Mouse (Mus musculus) hindbrain, embryonic 13.5 days (tissue): Measurements from ENCODE around the gene Gm3625. TPM values are rescaled to one million over a fixed set of nuclear protein-coding genes. Genes with fewer than 3 reads are reported as not detected.

Experiments used
- ATAC-seq: fragments of 200-750 bp; cut with Nextera tagmentation; 2 replicates; pipeline ENCODE4 v1.8.0; 2017; ENCODE audit warnings: moderate TSS enrichment; ENCODE audit not compliant: low FRiP score
- H3K27ac ChIP-seq: fragments of 300-500 bp; sonication (generic); 2 replicates; pipeline ENCODE4 v1.5.1; 2015; ENCODE audit warnings: inconsistent platforms, mild to moderate bottlenecking, moderate library complexity
- H3K27me3 ChIP-seq: fragments of 300-500 bp; sonication (generic); 2 replicates; pipeline ENCODE4 v1.6.1; 2015; ENCODE audit warnings: mild to moderate bottlenecking, inconsistent platforms
- H3K36me3 ChIP-seq: fragments of 300-500 bp; sonication (generic); 2 replicates; pipeline ENCODE4 v1.6.1; 2015; ENCODE audit warnings: mild to moderate bottlenecking, inconsistent platforms
- H3K4me1 ChIP-seq: fragments of 300-500 bp; sonication (generic); replicated peaks from 2 replicates; pipeline ENCODE4 v1.6.1; 2015; ENCODE audit warnings: inconsistent platforms
- H3K4me2 ChIP-seq: fragments of 300-500 bp; sonication (generic); 2 replicates; pipeline ENCODE4 v1.6.1; 2015; ENCODE audit warnings: inconsistent platforms, mild to moderate bottlenecking, moderate library complexity
- H3K4me3 ChIP-seq: fragments of 300-500 bp; sonication (generic); 2 replicates; pipeline ENCODE4 v1.5.1; 2015; ENCODE audit warnings: mild to moderate bottlenecking, inconsistent platforms
- H3K9ac ChIP-seq: fragments of 300-500 bp; sonication (generic); 2 replicates; pipeline ENCODE4 v1.6.1; 2015; ENCODE audit warnings: mild to moderate bottlenecking, inconsistent platforms
- H3K9me3 ChIP-seq: fragments of 300-500 bp; sonication (generic); 2 replicates; pipeline ENCODE4 v1.6.1; 2016; ENCODE audit warnings: inconsistent platforms
- WGBS: fragments of 180-500 bp; shearing (Covaris S2); methylation state at CpG from one replicate; pipeline ENCODE4 v1.1.7; 2015; 5-methylcytosine and 5-hydroxymethylcytosine counted together
- polyA plus RNA-seq: library from polyadenylated mRNA; unstranded; fragments of >200 nt; fragmentation: Nextera tagmentation; extraction: Ambion mirVana; gene quantifications from 2 replicates; pipeline ENCODE4 v1.2.1, GENCODE M21; 2015

Gm3625 gene
- polyA plus RNA-seq, 1 experiment from 2014 or later: not detected

GRCm38 (mm10) chr12:4548053-4549013 is 44.4 kb downstream of the Gm3625 start:
- Histone ChIP-seq H3K9ac (no peak overlapping the region), H3K4me2 (peak overlapping the region; percentile 41), H3K27me3 (peaks cover 4% of the 10 kb centered on the region; the same call in 1 of the 2 replicates), H3K27ac (no peak overlapping the region), H3K4me3 (0 out of 2 replicates have a peak overlapping the region, but pooled peaks have one; percentile 12), H3K4me1 (peaks cover 9% of the 10 kb centered on the region; the same call in 1 of the 2 replicates), H3K36me3 (no peaks in the 10 kb centered on the region), H3K9me3 (no peaks in the 10 kb centered on the region)
- 24% methylated on average over 18 of the region's 18 CpGs for WGBS
- ATAC-seq: peak; percentile 81

- H3K9ac ChIP-seq: no peak overlapping the region
- H3K4me3 ChIP-seq: no peak overlapping the region
- H3K4me2 ChIP-seq: no peak overlapping the region
- no peaks in the 10 kb centered on the region for H3K9me3 ChIP-seq
- 57% methylated on average over 14 of the region's 14 CpGs for WGBS
- peaks cover 4% of the 10 kb centered on the region; the same call in 1 of the 2 replicates for H3K27me3 ChIP-seq
- H3K27ac ChIP-seq: no peak overlapping the region
- peaks cover 9% of the 10 kb centered on the region; the same call in 1 of the 2 replicates for H3K4me1 ChIP-seq
- no peak; the same call in 1 of the 2 replicates for ATAC-seq
- no peaks in the 10 kb centered on the region for H3K36me3 ChIP-seq
Observed at GRCm38 (mm10) chr12:4547557-4547956, 45.2 kb downstream of the Gm3625 start.

GRCm38 (mm10) chr12:4546491-4546890 is 46.2 kb downstream of the Gm3625 start:
- WGBS: 70% methylated on average over 5 of the region's 5 CpGs
- H3K4me2 ChIP-seq: no peak overlapping the region
- H3K27me3 ChIP-seq: peaks cover 4% of the 10 kb centered on the region; the same call in 1 of the 2 replicates
- no peaks in the 10 kb centered on the region for H3K9me3 ChIP-seq
- H3K4me1 ChIP-seq: peaks cover 9% of the 10 kb centered on the region; the same call in 1 of the 2 replicates
- no peaks in the 10 kb centered on the region for H3K36me3 ChIP-seq
- no peak overlapping the region for H3K27ac ChIP-seq
- H3K9ac ChIP-seq: no peak overlapping the region
- no peak for ATAC-seq
- H3K4me3 ChIP-seq: no peak overlapping the region

GRCm38 (mm10) chr12:4545425-4545824 is 47.3 kb downstream of the Gm3625 start:
- Histone ChIP-seq H3K36me3 (no peaks in the 10 kb centered on the region), H3K9me3 (no peaks in the 10 kb centered on the region), H3K4me1 (peaks cover 9% of the 10 kb centered on the region; the same call in 1 of the 2 replicates), H3K27me3 (peaks cover 4% of the 10 kb centered on the region; the same call in 1 of the 2 replicates), H3K4me2 (no peak overlapping the region), H3K9ac (no peak overlapping the region), H3K27ac (no peak overlapping the region), H3K4me3 (no peak overlapping the region)
- no peak for ATAC-seq

GRCm38 (mm10) chr12:4544400-4544919 is 48.3 kb downstream of the Gm3625 start:
- Histone ChIP-seq H3K27me3 (no peaks in the 10 kb centered on the region), H3K4me1 (peaks cover 9% of the 10 kb centered on the region; the same call in 1 of the 2 replicates), H3K36me3 (no peaks in the 10 kb centered on the region), H3K9me3 (no peaks in the 10 kb centered on the region), H3K4me2 (no peak overlapping the region), H3K9ac (no peak overlapping the region), H3K27ac (no peak overlapping the region), H3K4me3 (no peak overlapping the region)
- WGBS: 94% methylated on average over 5 of the region's 5 CpGs
- ATAC-seq: no peak

Other genes starting within 250 kb of the Gm3625 start
- 10.3 and 11.5 TPM in 2 replicates for gene Ncoa1, start 115.7 kb downstream of the Gm3625 start, polyA plus RNA-seq
- gene Itsn2, start 289 bp downstream of the Gm3625 start, polyA plus RNA-seq: 16.2 and 16.6 TPM in 2 replicates
- 0.75 and 1.1 TPM in 2 replicates for gene Fam228a, start 145.5 kb upstream of the Gm3625 start, polyA plus RNA-seq
- 12.0 and 12.1 TPM in 2 replicates for gene Pfn4, start 176.1 kb upstream of the Gm3625 start, polyA plus RNA-seq
- 3.4 and 5.2 TPM in 2 replicates for gene Fam228b, start 176.3 kb upstream of the Gm3625 start, polyA plus RNA-seq
- 273 and 274 TPM in 2 replicates for gene Sf3b6, start 224.6 kb upstream of the Gm3625 start, polyA plus RNA-seq
- 38.3 and 38.8 TPM in 2 replicates for gene Fkbp1b, start 248.7 kb upstream of the Gm3625 start, polyA plus RNA-seq